Mouse (Mus musculus): Measurements from ENCODE around the gene Cdkal1. TPM values are rescaled to one million over a fixed set of nuclear protein-coding genes. Genes with fewer than 3 reads are reported as not detected.

Gene Cdkal1
- polyA plus RNA-seq, 1 experiment = 6.9 TPM

GRCm38 (mm10) chr13:29766377-29766776 is 89.1 kb downstream of the Cdkal1 start:
- no peak for DNase-seq (ENCODE audit: low spot score)

GRCm38 (mm10) chr13:29765296-29765695 is 90.2 kb downstream of the Cdkal1 start:
- no peak for DNase-seq (ENCODE audit: low spot score)

GRCm38 (mm10) chr13:29759691-29760467 is 95.6 kb downstream of the Cdkal1 start:
- DNase-seq (ENCODE audit: low spot score) = no peak

GRCm38 (mm10) chr13:29756052-29756451 is 99.4 kb downstream of the Cdkal1 start:
- DNase-seq (ENCODE audit: low spot score) = no peak

GRCm38 (mm10) chr13:29753254-29753653 is 102.2 kb downstream of the Cdkal1 start:
- no peak for DNase-seq (ENCODE audit: low spot score)

- DNase-seq (ENCODE audit: low spot score) = no peak
Measured at GRCm38 (mm10) chr13:29752061-29752460, 103.4 kb downstream of the Cdkal1 start.

GRCm38 (mm10) chr13:29751201-29751600 is 104.3 kb downstream of the Cdkal1 start:
- DNase-seq (ENCODE audit: low spot score) = no peak

- DNase-seq (ENCODE audit: low spot score) = no peak
Measured at GRCm38 (mm10) chr13:29747347-29747647, 108.2 kb downstream of the Cdkal1 start.

- DNase-seq (ENCODE audit: low spot score) = no peak
Measured at GRCm38 (mm10) chr13:29746501-29747346, 108.8 kb downstream of the Cdkal1 start.

GRCm38 (mm10) chr13:29745073-29745472 is 110.4 kb downstream of the Cdkal1 start:
- no peak for DNase-seq (ENCODE audit: low spot score)

GRCm38 (mm10) chr13:29744188-29744587 is 111.3 kb downstream of the Cdkal1 start:
- DNase-seq (ENCODE audit: low spot score) = no peak

GRCm38 (mm10) chr13:29743761-29744160 is 111.7 kb downstream of the Cdkal1 start:
- no peak for DNase-seq (ENCODE audit: low spot score)

GRCm38 (mm10) chr13:29737675-29738461 is 117.6 kb downstream of the Cdkal1 start:
- DNase-seq (ENCODE audit: low spot score) = no peak

- DNase-seq (ENCODE audit: low spot score) = no peak
Measured at GRCm38 (mm10) chr13:29734496-29734895, 121.0 kb downstream of the Cdkal1 start.

- no peak for DNase-seq (ENCODE audit: low spot score)
Measured at GRCm38 (mm10) chr13:29726154-29726825, 129.2 kb downstream of the Cdkal1 start.

GRCm38 (mm10) chr13:29724855-29725254 is 130.6 kb downstream of the Cdkal1 start:
- no peak for DNase-seq (ENCODE audit: low spot score)

GRCm38 (mm10) chr13:29723150-29723549 is 132.3 kb downstream of the Cdkal1 start:
- DNase-seq (ENCODE audit: low spot score) = no peak

- no peak for DNase-seq (ENCODE audit: low spot score)
Measured at GRCm38 (mm10) chr13:29721206-29721605, 134.3 kb downstream of the Cdkal1 start.

GRCm38 (mm10) chr13:29716550-29716949 is 138.9 kb downstream of the Cdkal1 start:
- DNase-seq (ENCODE audit: low spot score) = no peak

- DNase-seq (ENCODE audit: low spot score) = no peak
Measured at GRCm38 (mm10) chr13:29715241-29715841, 140.1 kb downstream of the Cdkal1 start.

GRCm38 (mm10) chr13:29707620-29708019 is 147.9 kb downstream of the Cdkal1 start:
- no peak for DNase-seq (ENCODE audit: low spot score)
